In the genomic region with DNA sequence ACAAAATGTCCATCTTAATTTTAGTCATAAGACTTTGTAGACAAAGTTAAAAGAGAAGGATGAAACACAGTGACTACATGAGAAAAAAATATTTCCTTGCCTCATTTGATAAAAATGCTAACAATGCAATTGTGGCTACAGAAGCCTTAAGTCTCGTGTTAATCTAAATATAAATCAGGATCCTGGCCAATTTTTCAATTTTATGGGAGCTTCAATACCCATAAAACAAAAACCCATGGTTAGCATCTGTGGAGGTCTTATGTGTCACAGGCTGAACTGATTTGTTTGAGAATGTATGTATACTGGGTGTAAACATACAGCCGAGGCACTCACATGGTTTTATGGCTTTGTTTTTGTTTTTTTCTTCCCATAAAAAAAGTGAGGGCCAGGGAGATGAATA, we compare ENCODE assay signal across 7 mouse cellular contexts. TPM values are rescaled to one million over a fixed set of nuclear protein-coding genes. Genes with fewer than 3 reads are reported as not detected.
DNase-seq lines count a peak whose midpoint lies in the region; ATAC-seq and TF ChIP-seq lines count a peak whose summit lies in the region.

No protein-coding gene starts in this region.

- peak; percentile 57 for DNase-seq in lung, postnatal 0 days (ENCODE audit: low spot score)
- no peak for DNase-seq in lung, postnatal 14 days
- DNase-seq in forebrain, embryonic 10.5 days (ENCODE audit: extremely low spot score, low spot score) = no peak
- no peak for DNase-seq in cerebellum, adult 9-10 months
- no peak for DNase-seq in spleen, adult 12 weeks (ENCODE audit: low spot score)

- no peak for TF ChIP-seq CTCF in lung, postnatal 0 days (IDR thresholded peaks at IDR 0.05)

- H3K9ac ChIP-seq in lung, postnatal 0 days (replicated peaks; ENCODE audit: low read depth) = peak overlapping the region; percentile 26; the same call in 1 of the 2 replicates
- H3K9ac ChIP-seq in limb, embryonic 15.5 days = peak overlapping the region; percentile 42; the same call in 1 of the 2 replicates
- peak overlapping the region; percentile 92 for H3K9ac ChIP-seq in stomach, embryonic 16.5 days (ENCODE audit: low read length)

- peaks cover 7% of the 10 kb centered on the region; the same call in 1 of the 2 replicates for H3K4me1 ChIP-seq in lung, postnatal 0 days (ENCODE audit: insufficient read depth, low read depth, low read length)
- peaks cover 17% of the 10 kb centered on the region for H3K4me1 ChIP-seq in forebrain, embryonic 10.5 days
- peaks cover 9% of the 10 kb centered on the region; the same call in 1 of the 2 replicates for H3K4me1 ChIP-seq in limb, embryonic 15.5 days
- peaks cover 15% of the 10 kb centered on the region for H3K4me1 ChIP-seq in stomach, embryonic 16.5 days (ENCODE audit: control insufficient read depth, insufficient read depth, low read length)

- H3K4me3 ChIP-seq in lung, postnatal 0 days (ENCODE audit: low read depth, low read length) = peak overlapping the region; percentile 92
- H3K4me3 ChIP-seq in forebrain, embryonic 10.5 days = peak overlapping the region; percentile 84
- peak overlapping the region; percentile 92 for H3K4me3 ChIP-seq in limb, embryonic 15.5 days
- H3K4me3 ChIP-seq in stomach, embryonic 16.5 days (replicated peaks; ENCODE audit: low read length) = peak overlapping the region; percentile 79

- TF ChIP-seq EP300 in lung, postnatal 0 days (IDR thresholded peaks at IDR 0.05) = no peak; the same call in 1 of the 2 replicates

- no peaks in the 10 kb centered on the region for H3K9me3 ChIP-seq in lung, postnatal 0 days (ENCODE audit: low read length)
- H3K9me3 ChIP-seq in forebrain, embryonic 10.5 days = no peaks in the 10 kb centered on the region
- no peaks in the 10 kb centered on the region for H3K9me3 ChIP-seq in limb, embryonic 15.5 days
- no peaks in the 10 kb centered on the region for H3K9me3 ChIP-seq in stomach, embryonic 16.5 days (replicated peaks; ENCODE audit: control insufficient read depth, low read length)

- H3K27me3 ChIP-seq in lung, postnatal 0 days (replicated peaks; ENCODE audit: insufficient read depth, low read length) = no peaks in the 10 kb centered on the region
- no peaks in the 10 kb centered on the region for H3K27me3 ChIP-seq in forebrain, embryonic 10.5 days (ENCODE audit: poor library complexity, severe bottlenecking)
- no peaks in the 10 kb centered on the region for H3K27me3 ChIP-seq in limb, embryonic 15.5 days
- no peaks in the 10 kb centered on the region for H3K27me3 ChIP-seq in stomach, embryonic 16.5 days (ENCODE audit: control insufficient read depth, insufficient read depth, low read length)

- peak overlapping the region; percentile 83 for H3K4me2 ChIP-seq in lung, postnatal 0 days (replicated peaks; ENCODE audit: low read depth, low read length)
- peak overlapping the region; percentile 70 for H3K4me2 ChIP-seq in limb, embryonic 15.5 days
- H3K4me2 ChIP-seq in stomach, embryonic 16.5 days (ENCODE audit: low read depth, low read length) = peak overlapping the region; percentile 80

- 4% methylated on average over 2 of the region's 2 CpGs for WGBS in lung, postnatal 0 days
- 45% methylated on average over 2 of the region's 2 CpGs for WGBS in forebrain, embryonic 10.5 days
- WGBS in limb, embryonic 15.5 days = 0% methylated on average over 2 of the region's 2 CpGs
- WGBS in stomach, embryonic 16.5 days = 3% methylated on average over 2 of the region's 2 CpGs

- H3K27ac ChIP-seq in lung, postnatal 0 days (ENCODE audit: low read length) = peak overlapping the region; percentile 96
- H3K27ac ChIP-seq in forebrain, embryonic 10.5 days = peak overlapping the region; percentile 89
- H3K27ac ChIP-seq in limb, embryonic 15.5 days = peak overlapping the region; percentile 95
- peak overlapping the region; percentile 99 for H3K27ac ChIP-seq in stomach, embryonic 16.5 days (ENCODE audit: low read length)

- ATAC-seq in lung, postnatal 0 days = no peak
- ATAC-seq in limb, embryonic 15.5 days (ENCODE audit: insufficient number of reproducible peaks, low FRiP score, low TSS enrichment, low read depth) = no peak
- no peak for ATAC-seq in stomach, embryonic 16.5 days (ENCODE audit: insufficient read depth, low FRiP score)

- H3K36me3 ChIP-seq in lung, postnatal 0 days (ENCODE audit: insufficient read depth, low read length) = no peaks in the 10 kb centered on the region; the same call in 1 of the 2 replicates
- no peaks in the 10 kb centered on the region for H3K36me3 ChIP-seq in forebrain, embryonic 10.5 days (replicated peaks)
- H3K36me3 ChIP-seq in limb, embryonic 15.5 days = no peaks in the 10 kb centered on the region; the same call in 1 of the 2 replicates
- H3K36me3 ChIP-seq in stomach, embryonic 16.5 days (ENCODE audit: control insufficient read depth, insufficient read depth, low read length) = no peaks in the 10 kb centered on the region

RNA-seq across cellular contexts. Expression of gene Slc35f5, which starts 0.7 kb away (rescaled TPM):
- 50.9 and 53.5 TPM in 2 replicates for polyA plus RNA-seq in lung, postnatal 0 days (2015; fragmentation: Nextera tagmentation; extraction: Ambion mirVana)
- polyA plus RNA-seq in forebrain, embryonic 10.5 days (2016; fragmentation: Nextera tagmentation; extraction: Ambion mirVana) = 18.1 and 20.4 TPM in 2 replicates
- polyA plus RNA-seq in limb, embryonic 15.5 days (2015; fragmentation: Nextera tagmentation; extraction: Ambion mirVana) = 63.4 and 64.5 TPM in 2 replicates
- polyA plus RNA-seq in stomach, embryonic 16.5 days (2015; fragmentation: Nextera tagmentation; extraction: Ambion mirVana) = 69.2 and 71.5 TPM in 2 replicates

Comparison
In these comparisons a context has a peak if more than half of its experiments do, and no peak if none do; other contexts are left out.
1. H3K9ac ChIP-seq: peak in every context shown above with its lines; median percentile 92 in stomach, embryonic 16.5 days; 42 in limb, embryonic 15.5 days; 26 in lung, postnatal 0 days.